Mouse (Mus musculus) stomach, postnatal 0 days (tissue): ENCODE data around the gene Chil1.

ENCODE experiments used
- CTCF ChIP-seq: IDR thresholded peaks from 2 replicates; pipeline ENCODE4 v1.5.1; 2016; ENCODE audit warnings: antibody characterized with exemption, low read depth, mild to moderate bottlenecking, moderate library complexity
- EP300 ChIP-seq: optimal IDR thresholded peaks from 2 replicates; pipeline ENCODE3; 2016; ENCODE audit warnings: antibody characterized with exemption

DNA sequence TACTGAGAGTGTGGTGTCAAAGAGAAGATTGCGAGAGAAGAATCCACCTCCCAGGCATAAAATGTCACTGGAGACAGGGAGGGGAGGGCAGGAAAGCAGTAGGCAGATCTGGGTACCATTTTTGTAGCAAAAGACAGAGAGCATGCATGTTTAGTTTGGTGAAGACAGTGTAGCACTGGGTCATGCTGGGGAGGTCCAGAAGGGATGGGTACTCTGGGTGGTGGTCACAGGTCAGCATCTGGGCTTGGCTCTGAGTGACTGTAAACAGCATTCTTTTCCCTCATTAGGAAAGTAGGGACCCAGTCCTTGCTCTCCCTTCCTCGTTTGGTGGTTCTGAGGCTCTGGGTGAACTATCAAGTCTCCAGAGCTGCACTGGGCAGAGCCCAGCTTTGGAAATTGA, 18.5 kb downstream of the Chil1 start:
- TF ChIP-seq CTCF: no peak
- no peak for TF ChIP-seq EP300
